Mouse (Mus musculus) embryonic facial prominence, embryonic 13.5 days (tissue): ENCODE results near the gene Pecam1. TPM values are rescaled to one million over a fixed set of nuclear protein-coding genes. Genes with fewer than 3 reads are reported as not detected.
A peak's percentile ranks its signal among the peaks of the same experiment; 100 is the strongest.

Source experiments
- ATAC-seq: fragments of 200-750 bp; cut with Nextera tagmentation; 2 replicates; pipeline ENCODE4 v1.8.0; 2017; ENCODE audit warnings: low read depth; ENCODE audit not compliant: insufficient number of reproducible peaks, insufficient read depth, low FRiP score, low TSS enrichment
- H3K27ac ChIP-seq: fragments of 300-500 bp; sonication (generic); 2 replicates; pipeline ENCODE4 v1.5.1; 2015; ENCODE audit warnings: moderate library complexity, mild to moderate bottlenecking, inconsistent platforms
- H3K27me3 ChIP-seq: fragments of 300-500 bp; sonication (generic); 2 replicates; pipeline ENCODE4 v1.6.1; 2015; ENCODE audit warnings: mild to moderate bottlenecking, inconsistent platforms
- H3K36me3 ChIP-seq: fragments of 300-500 bp; sonication (generic); 2 replicates; pipeline ENCODE4 v1.6.1; 2015; ENCODE audit warnings: mild to moderate bottlenecking, inconsistent platforms
- H3K4me1 ChIP-seq: fragments of 300-500 bp; sonication (generic); 2 replicates; pipeline ENCODE4 v1.6.1; 2015; ENCODE audit warnings: inconsistent platforms
- H3K4me2 ChIP-seq: fragments of 300-500 bp; sonication (generic); 2 replicates; pipeline ENCODE4 v1.6.1; 2015; ENCODE audit warnings: moderate library complexity, mild to moderate bottlenecking, inconsistent platforms
- H3K4me3 ChIP-seq: fragments of 300-500 bp; sonication (generic); 2 replicates; pipeline ENCODE4 v1.5.1; 2015; ENCODE audit warnings: mild to moderate bottlenecking, inconsistent platforms
- H3K9ac ChIP-seq: fragments of 300-500 bp; sonication (generic); 2 replicates; pipeline ENCODE4 v1.6.1; 2015; ENCODE audit warnings: mild to moderate bottlenecking, inconsistent platforms
- H3K9me3 ChIP-seq: fragments of 300-500 bp; sonication (generic); 2 replicates; pipeline ENCODE4 v1.6.1; 2016; ENCODE audit warnings: inconsistent platforms
- WGBS: fragments of 180-500 bp; shearing (Covaris S2); methylation state at CpG from one replicate; pipeline ENCODE4 v1.1.7; 2015; ENCODE audit warnings: mixed read lengths; 5-methylcytosine and 5-hydroxymethylcytosine counted together
- polyA plus RNA-seq: library from polyadenylated mRNA; unstranded; fragments of >200 nt; fragmentation: Nextera tagmentation; extraction: Ambion mirVana; gene quantifications from 2 replicates; pipeline ENCODE4 v1.2.1, GENCODE M21; 2015

The Pecam1 gene
- 29.0 and 33.7 TPM in 2 replicates for polyA plus RNA-seq

GRCm38 (mm10) chr11:106750121-106750751, at the start of gene Pecam1:
Pecam1 (minus strand) TSS chr11:106750628.
- H3K4me2 ChIP-seq: no peak within 1 kb of the TSS

GRCm38 (mm10) chr11:106795679-106796078, 45.3 kb upstream of the Pecam1 start:
- no peaks in the 10 kb centered on the region for H3K9me3 ChIP-seq
- peaks cover 65% of the 10 kb centered on the region for H3K36me3 ChIP-seq
- peaks cover 22% of the 10 kb centered on the region for H3K4me1 ChIP-seq
- no peak overlapping the region for H3K9ac ChIP-seq
- WGBS: 23% methylated on average over 9 of the region's 9 CpGs
- H3K4me2 ChIP-seq: peak overlapping the region; percentile 14; the same call in 1 of the 2 replicates
- no peak overlapping the region for H3K4me3 ChIP-seq
- H3K27ac ChIP-seq: peak overlapping the region; percentile 64
- no peak for ATAC-seq
- H3K27me3 ChIP-seq: no peaks in the 10 kb centered on the region

More at GRCm38 (mm10) chr11:106750121-106750751, at the start of gene Pecam1:
- H3K27me3 ChIP-seq: no peaks in the 10 kb centered on the region
- H3K27ac ChIP-seq: no peak within 1 kb of the TSS
- no peaks in the 10 kb centered on the region for H3K36me3 ChIP-seq
- WGBS: 88% methylated on average over 13 of the region's 13 CpGs
- no peak within 1 kb of the TSS for H3K4me3 ChIP-seq
- H3K4me1 ChIP-seq: no peaks in the 10 kb centered on the region
- ATAC-seq: no peak
- no peak within 1 kb of the TSS for H3K9ac ChIP-seq
- no peaks in the 10 kb centered on the region for H3K9me3 ChIP-seq

- WGBS: 78% methylated on average over 4 of the region's 4 CpGs
- H3K4me1 ChIP-seq: peaks cover 24% of the 10 kb centered on the region
- H3K27ac ChIP-seq: no peak overlapping the region
- H3K9ac ChIP-seq: no peak overlapping the region
- H3K4me3 ChIP-seq: no peak overlapping the region
- no peak for ATAC-seq
- no peak overlapping the region for H3K4me2 ChIP-seq
- peaks cover 47% of the 10 kb centered on the region for H3K36me3 ChIP-seq
- H3K27me3 ChIP-seq: no peaks in the 10 kb centered on the region
- H3K9me3 ChIP-seq: no peaks in the 10 kb centered on the region
Observed at GRCm38 (mm10) chr11:106793846-106794245, 43.4 kb upstream of the Pecam1 start.

GRCm38 (mm10) chr11:106789649-106790048, 39.2 kb upstream of the Pecam1 start:
- ATAC-seq: no peak; the same call in 1 of the 2 replicates
- WGBS: under 1% methylated on average over 6 of the region's 6 CpGs
- peak overlapping the region; percentile 99 for H3K9ac ChIP-seq
- H3K4me2 ChIP-seq: peak overlapping the region; percentile 79
- H3K27ac ChIP-seq: peak overlapping the region; percentile 99
- peak overlapping the region; percentile 87 for H3K4me3 ChIP-seq
- H3K4me1 ChIP-seq: peaks cover 23% of the 10 kb centered on the region
- no peaks in the 10 kb centered on the region for H3K27me3 ChIP-seq
- no peaks in the 10 kb centered on the region for H3K9me3 ChIP-seq
- peaks cover 42% of the 10 kb centered on the region for H3K36me3 ChIP-seq

GRCm38 (mm10) chr11:106788775-106789459, 38.5 kb upstream of the Pecam1 start, which contains the start of the genes Ddx5 and Cep95:
Ddx5 (minus strand) TSS chr11:106789185.
Cep95 (plus strand) TSS chr11:106789252.
- Histone ChIP-seq H3K4me1 (peaks cover 18% of the 10 kb centered on the region), H3K9ac (peak within 1 kb of the TSS; percentile 99), H3K4me3 (peak within 1 kb of the TSS; percentile 87), H3K27me3 (no peaks in the 10 kb centered on the region), H3K9me3 (no peaks in the 10 kb centered on the region), H3K27ac (peak within 1 kb of the TSS; percentile 99), H3K36me3 (peaks cover 42% of the 10 kb centered on the region), H3K4me2 (peak within 1 kb of the TSS; percentile 79)
- ATAC-seq: peak; percentile 88
- WGBS: under 1% methylated on average over 58 of the region's 58 CpGs

GRCm38 (mm10) chr11:106788026-106788774, 37.8 kb upstream of the Pecam1 start:
- WGBS: under 1% methylated on average over 71 of the region's 79 CpGs
- H3K27me3 ChIP-seq: no peaks in the 10 kb centered on the region

GRCm38 (mm10) chr11:106787131-106788025, 37.0 kb upstream of the Pecam1 start:
- under 1% methylated on average over 65 of the region's 65 CpGs for WGBS
- ATAC-seq: no peak

More at GRCm38 (mm10) chr11:106788026-106788774, 37.8 kb upstream of the Pecam1 start:
- H3K4me2 ChIP-seq: peak overlapping the region; percentile 79
- H3K4me1 ChIP-seq: peaks cover 18% of the 10 kb centered on the region
- H3K9ac ChIP-seq: peak overlapping the region; percentile 99
- H3K27ac ChIP-seq: peak overlapping the region; percentile 99
- peak overlapping the region; percentile 87 for H3K4me3 ChIP-seq
- ATAC-seq: peak; percentile 76
- H3K36me3 ChIP-seq: peaks cover 47% of the 10 kb centered on the region
- no peaks in the 10 kb centered on the region for H3K9me3 ChIP-seq

GRCm38 (mm10) chr11:106785043-106785442, 34.6 kb upstream of the Pecam1 start:
- Histone ChIP-seq H3K27ac (no peak overlapping the region), H3K4me2 (no peak overlapping the region; the same call in 1 of the 2 replicates), H3K27me3 (no peaks in the 10 kb centered on the region), H3K4me3 (peak overlapping the region; percentile 87; the same call in 1 of the 2 replicates), H3K4me1 (peaks cover 14% of the 10 kb centered on the region), H3K9ac (no peak overlapping the region), H3K9me3 (no peaks in the 10 kb centered on the region), H3K36me3 (peaks cover 56% of the 10 kb centered on the region)
- WGBS: 78% methylated on average over 1 of the region's 1 CpGs
- no peak for ATAC-seq

More at GRCm38 (mm10) chr11:106787131-106788025, 37.0 kb upstream of the Pecam1 start:
- no peaks in the 10 kb centered on the region for H3K27me3 ChIP-seq
- H3K4me3 ChIP-seq: peak overlapping the region; percentile 87
- H3K9ac ChIP-seq: peak overlapping the region; percentile 99
- peaks cover 48% of the 10 kb centered on the region for H3K36me3 ChIP-seq
- H3K9me3 ChIP-seq: no peaks in the 10 kb centered on the region
- H3K27ac ChIP-seq: peak overlapping the region; percentile 99
- peaks cover 18% of the 10 kb centered on the region for H3K4me1 ChIP-seq
- H3K4me2 ChIP-seq: peak overlapping the region; percentile 81

GRCm38 (mm10) chr11:106784476-106784875, 34.0 kb upstream of the Pecam1 start:
- WGBS: 78% methylated on average over 2 of the region's 2 CpGs
- Histone ChIP-seq H3K9me3 (no peaks in the 10 kb centered on the region), H3K36me3 (peaks cover 58% of the 10 kb centered on the region), H3K4me1 (peaks cover 17% of the 10 kb centered on the region), H3K27ac (no peak overlapping the region), H3K27me3 (no peaks in the 10 kb centered on the region), H3K4me3 (no peak overlapping the region), H3K9ac (no peak overlapping the region), H3K4me2 (no peak overlapping the region)
- no peak for ATAC-seq

- peaks cover 58% of the 10 kb centered on the region for H3K36me3 ChIP-seq
- H3K9me3 ChIP-seq: no peaks in the 10 kb centered on the region
- H3K27ac ChIP-seq: no peak overlapping the region
- no peaks in the 10 kb centered on the region for H3K27me3 ChIP-seq
- ATAC-seq: no peak
- no peak overlapping the region for H3K9ac ChIP-seq
- H3K4me3 ChIP-seq: no peak overlapping the region
- H3K4me2 ChIP-seq: no peak overlapping the region
- H3K4me1 ChIP-seq: peaks cover 17% of the 10 kb centered on the region
- WGBS: 76% methylated on average over 9 of the region's 9 CpGs
Observed at GRCm38 (mm10) chr11:106782841-106783764, 32.7 kb upstream of the Pecam1 start.
